Mouse (Mus musculus): ENCODE results near the gene Crtc2. TPM values are rescaled to one million over a fixed set of nuclear protein-coding genes. Genes with fewer than 3 reads are reported as not detected.
A peak's percentile ranks its signal among the peaks of the same experiment; 100 is the strongest.

The Crtc2 gene
- polyA plus RNA-seq, 1 experiment = 161 TPM

DNA sequence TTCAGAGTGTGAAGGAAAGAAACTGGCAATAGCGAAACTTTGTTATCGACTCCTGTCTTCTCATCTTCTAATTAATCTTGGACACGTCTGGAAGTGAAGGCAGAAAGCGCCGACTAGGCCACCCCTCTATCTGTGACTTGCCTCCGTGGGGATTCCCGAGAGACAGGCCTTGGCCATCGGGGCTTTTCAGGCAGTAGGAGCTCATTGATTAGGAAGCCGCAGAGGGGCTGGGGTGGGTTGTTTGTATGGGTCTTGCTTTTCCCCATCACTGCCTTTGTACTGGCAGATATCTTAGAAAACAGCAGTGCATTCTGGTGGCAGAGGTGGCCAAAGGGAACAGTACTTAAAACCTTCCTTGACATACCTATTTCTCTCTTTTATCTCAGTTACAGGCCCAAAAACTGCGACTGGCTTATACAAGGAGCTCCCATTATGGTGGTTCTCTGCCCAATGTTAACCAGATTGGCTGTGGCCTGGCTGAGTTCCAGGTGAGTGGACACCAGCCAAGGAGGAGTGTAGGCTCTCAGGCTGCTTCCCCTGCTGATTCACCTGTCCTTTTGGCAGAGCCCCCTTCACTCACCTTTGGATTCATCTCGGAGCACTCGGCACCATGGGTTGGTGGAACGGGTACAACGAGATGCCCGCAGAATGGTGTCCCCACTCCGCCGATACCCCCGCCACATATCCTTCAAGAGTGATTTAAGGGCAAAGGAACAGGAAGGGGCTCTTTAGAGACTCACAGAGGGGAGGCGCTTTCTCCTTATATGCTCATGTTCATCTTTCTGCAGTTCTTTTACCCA, 3.0 kb downstream of the Crtc2 start:
- no peak for DNase-seq
- Histone ChIP-seq H3K36me3 (ENCODE audit: control insufficient read depth, insufficient read depth, low read length) (peaks cover 39% of the 10 kb centered on the region), H3K27ac (ENCODE audit: control insufficient read depth, insufficient read depth, low read length) (no peak overlapping the region), H3K4me1 (replicated peaks; ENCODE audit: control insufficient read depth, insufficient read depth, low read length) (peaks cover 12% of the 10 kb centered on the region), H3K4me3 (ENCODE audit: control insufficient read depth, insufficient read depth, low read length) (no peak overlapping the region), H3K27me3 (ENCODE audit: control insufficient read depth, insufficient read depth, low read length) (no peaks in the 10 kb centered on the region)
- WGBS = 95% methylated on average over 19 of the region's 19 CpGs
- TF ChIP-seq POLR2A (IDR thresholded peaks at IDR 0.05; ENCODE audit: control insufficient read depth, extremely low read depth, insufficient read depth, low read length, poor library complexity) = no peak
- TF ChIP-seq CTCF (IDR thresholded peaks at IDR 0.05; ENCODE audit: borderline replicate concordance, control insufficient read depth, extremely low read depth, insufficient read depth, low read length, poor library complexity) = no peak

DNA sequence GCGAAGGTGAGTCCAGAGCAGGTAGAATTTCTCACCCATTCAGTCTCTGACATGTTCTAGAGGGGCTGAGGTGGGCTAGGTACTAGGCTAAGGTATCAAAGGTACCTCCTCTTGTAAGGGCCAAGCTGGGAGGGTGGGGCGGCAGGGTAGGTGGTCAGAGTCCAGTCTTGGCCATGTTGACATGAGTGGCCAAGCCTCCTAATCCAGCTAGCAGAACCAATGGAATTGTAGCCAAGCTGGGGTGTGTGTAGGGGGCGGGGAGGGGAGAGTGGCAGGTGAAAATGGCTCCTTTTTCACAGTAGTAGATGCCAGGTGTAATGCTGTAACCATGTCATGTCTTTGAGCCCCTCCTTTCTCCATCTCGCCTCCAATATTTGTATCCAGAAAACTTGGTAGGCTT, 4.6 kb downstream of the Crtc2 start:
- peaks cover 41% of the 10 kb centered on the region for H3K36me3 ChIP-seq (ENCODE audit: control insufficient read depth, insufficient read depth, low read length)
- no peak for DNase-seq
- TF ChIP-seq POLR2A (IDR thresholded peaks at IDR 0.05; ENCODE audit: control insufficient read depth, extremely low read depth, insufficient read depth, low read length, poor library complexity) = no peak
- no peak for TF ChIP-seq CTCF (IDR thresholded peaks at IDR 0.05; ENCODE audit: borderline replicate concordance, control insufficient read depth, extremely low read depth, insufficient read depth, low read length, poor library complexity)
- H3K4me1 ChIP-seq (replicated peaks; ENCODE audit: control insufficient read depth, insufficient read depth, low read length) = peaks cover 12% of the 10 kb centered on the region
- WGBS = 92% methylated on average over 4 of the region's 4 CpGs
- no peak overlapping the region for H3K4me3 ChIP-seq (ENCODE audit: control insufficient read depth, insufficient read depth, low read length)
- no peaks in the 10 kb centered on the region for H3K27me3 ChIP-seq (ENCODE audit: control insufficient read depth, insufficient read depth, low read length)
- no peak overlapping the region for H3K27ac ChIP-seq (ENCODE audit: control insufficient read depth, insufficient read depth, low read length)

DNA sequence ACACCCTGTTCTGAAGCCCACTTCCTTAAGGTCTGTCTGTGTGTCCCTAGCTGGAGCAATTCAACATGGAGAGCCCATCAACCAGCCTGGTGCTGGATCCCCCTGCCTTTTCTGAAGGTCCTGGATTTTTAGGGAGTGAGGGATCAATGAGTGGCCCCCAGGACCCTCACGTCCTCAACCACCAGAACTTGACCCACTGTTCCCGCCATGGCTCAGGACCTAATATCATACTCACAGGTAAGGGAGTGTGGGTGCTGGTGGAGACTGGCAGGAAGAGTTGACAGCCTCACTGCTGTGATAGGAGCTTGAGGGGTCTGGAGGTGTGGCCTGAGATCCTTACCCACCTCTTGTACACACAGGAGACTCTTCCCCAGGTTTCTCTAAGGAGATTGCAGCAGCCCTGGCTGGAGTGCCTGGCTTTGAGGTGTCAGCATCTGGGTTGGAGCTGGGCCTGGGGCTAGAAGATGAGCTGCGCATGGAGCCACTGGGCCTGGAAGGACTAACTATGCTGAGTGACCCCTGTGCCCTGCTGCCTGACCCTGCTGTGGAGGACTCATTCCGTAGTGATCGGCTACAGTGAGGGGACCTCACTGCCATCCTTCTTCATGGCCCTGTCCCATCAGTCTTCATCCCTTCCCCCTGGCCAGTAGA, 9.3 kb downstream of the Crtc2 start:
- H3K27ac ChIP-seq (ENCODE audit: control insufficient read depth, insufficient read depth, low read length) = no peak overlapping the region
- no peak for DNase-seq

GRCm38 (mm10) chr3:90264687-90265033, 10.7 kb downstream of the Crtc2 start:
- no peaks in the 10 kb centered on the region for H3K27me3 ChIP-seq (ENCODE audit: control insufficient read depth, insufficient read depth, low read length)
- no peak for TF ChIP-seq CTCF (IDR thresholded peaks at IDR 0.05; ENCODE audit: borderline replicate concordance, control insufficient read depth, extremely low read depth, insufficient read depth, low read length, poor library complexity)
- TF ChIP-seq POLR2A (IDR thresholded peaks at IDR 0.05; ENCODE audit: control insufficient read depth, extremely low read depth, insufficient read depth, low read length, poor library complexity) = no peak
- H3K27ac ChIP-seq (ENCODE audit: control insufficient read depth, insufficient read depth, low read length) = no peak overlapping the region; the same call in 1 of the 2 replicates
- WGBS = 12% methylated on average over 10 of the region's 10 CpGs
- DNase-seq = no peak
- H3K4me1 ChIP-seq (replicated peaks; ENCODE audit: control insufficient read depth, insufficient read depth, low read length) = peaks cover 12% of the 10 kb centered on the region
- H3K36me3 ChIP-seq (ENCODE audit: control insufficient read depth, insufficient read depth, low read length) = peaks cover 24% of the 10 kb centered on the region
- H3K4me3 ChIP-seq (ENCODE audit: control insufficient read depth, insufficient read depth, low read length) = peak overlapping the region; percentile 66

More for the DNA sequence above, 9.3 kb downstream of the Crtc2 start:
- Histone ChIP-seq H3K4me3 (ENCODE audit: control insufficient read depth, insufficient read depth, low read length) (no peak overlapping the region), H3K36me3 (ENCODE audit: control insufficient read depth, insufficient read depth, low read length) (peaks cover 37% of the 10 kb centered on the region), H3K27me3 (ENCODE audit: control insufficient read depth, insufficient read depth, low read length) (no peaks in the 10 kb centered on the region), H3K4me1 (replicated peaks; ENCODE audit: control insufficient read depth, insufficient read depth, low read length) (peaks cover 11% of the 10 kb centered on the region)
- WGBS = 95% methylated on average over 5 of the region's 5 CpGs
- TF ChIP-seq CTCF (IDR thresholded peaks at IDR 0.05; ENCODE audit: borderline replicate concordance, control insufficient read depth, extremely low read depth, insufficient read depth, low read length, poor library complexity) (no peak), POLR2A (IDR thresholded peaks at IDR 0.05; ENCODE audit: control insufficient read depth, extremely low read depth, insufficient read depth, low read length, poor library complexity) (no peak)

DNA sequence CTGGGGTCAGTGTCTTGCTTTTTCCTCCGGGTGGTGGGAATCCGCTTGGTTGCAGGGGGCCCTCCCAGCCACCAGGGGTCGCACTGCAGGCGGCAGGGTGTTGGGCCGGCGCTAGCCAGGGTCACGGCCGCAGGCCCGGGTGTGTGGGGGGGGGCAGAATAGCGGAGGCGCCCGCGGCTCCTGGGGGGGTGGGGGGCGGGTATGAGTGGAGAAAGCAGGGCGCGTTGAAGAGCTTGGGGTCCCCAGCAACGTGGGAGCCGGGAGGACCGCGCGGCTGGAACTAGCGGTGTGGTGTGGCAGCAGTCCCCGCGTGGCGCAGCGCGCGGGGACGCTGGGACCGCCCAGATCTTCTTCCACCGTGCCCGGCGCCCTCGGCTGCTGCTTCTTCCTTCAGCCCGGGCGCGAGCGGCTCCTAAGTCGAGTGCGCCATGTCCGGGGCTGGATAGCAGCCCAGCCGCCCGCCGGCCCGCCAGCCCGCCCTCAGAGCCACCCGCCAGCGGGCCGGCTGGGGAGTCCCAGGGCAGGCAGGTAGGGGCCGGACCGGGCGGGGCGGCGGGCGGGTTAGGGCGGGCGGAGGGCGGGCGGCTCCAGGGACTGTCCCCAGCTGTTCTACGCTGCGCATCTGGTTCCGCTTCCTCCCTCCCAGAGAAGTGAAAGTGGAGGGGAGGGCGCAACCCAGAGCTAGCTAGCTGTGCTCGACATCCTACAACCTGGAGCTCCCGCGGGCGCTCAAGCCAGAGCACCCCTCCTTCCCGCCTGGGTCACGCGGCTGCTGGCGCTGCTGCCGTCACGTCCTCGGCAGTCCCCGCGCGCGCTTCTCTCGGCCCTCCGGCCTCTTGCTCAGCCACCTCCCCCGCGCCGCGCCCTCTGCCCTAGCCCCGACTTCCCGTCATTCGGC, 11.3 kb downstream of the Crtc2 start, which contains the start of gene Dennd4b:
Dennd4b (plus strand) TSS at position 152 of the 898 bp plus-strand sequence.
- Histone ChIP-seq H3K27ac (ENCODE audit: control insufficient read depth, insufficient read depth, low read length) (peak within 1 kb of the TSS; percentile 93), H3K4me3 (ENCODE audit: control insufficient read depth, insufficient read depth, low read length) (peak within 1 kb of the TSS; percentile 66), H3K36me3 (ENCODE audit: control insufficient read depth, insufficient read depth, low read length) (peaks cover 20% of the 10 kb centered on the region), H3K27me3 (ENCODE audit: control insufficient read depth, insufficient read depth, low read length) (no peaks in the 10 kb centered on the region), H3K4me1 (replicated peaks; ENCODE audit: control insufficient read depth, insufficient read depth, low read length) (peaks cover 12% of the 10 kb centered on the region)
- under 1% methylated on average over 82 of the region's 87 CpGs for WGBS
- peak; percentile 92 for DNase-seq
- TF ChIP-seq CTCF (IDR thresholded peaks at IDR 0.05; ENCODE audit: borderline replicate concordance, control insufficient read depth, extremely low read depth, insufficient read depth, low read length, poor library complexity) (peak; percentile 96), POLR2A (IDR thresholded peaks at IDR 0.05; ENCODE audit: control insufficient read depth, extremely low read depth, insufficient read depth, low read length, poor library complexity) (peak; percentile 50; the same call in 1 of the 2 replicates)

Measured in thymus, adult 2 months (tissue).